Mouse (Mus musculus): ENCODE measurements around the gene Palm3.

DNA sequence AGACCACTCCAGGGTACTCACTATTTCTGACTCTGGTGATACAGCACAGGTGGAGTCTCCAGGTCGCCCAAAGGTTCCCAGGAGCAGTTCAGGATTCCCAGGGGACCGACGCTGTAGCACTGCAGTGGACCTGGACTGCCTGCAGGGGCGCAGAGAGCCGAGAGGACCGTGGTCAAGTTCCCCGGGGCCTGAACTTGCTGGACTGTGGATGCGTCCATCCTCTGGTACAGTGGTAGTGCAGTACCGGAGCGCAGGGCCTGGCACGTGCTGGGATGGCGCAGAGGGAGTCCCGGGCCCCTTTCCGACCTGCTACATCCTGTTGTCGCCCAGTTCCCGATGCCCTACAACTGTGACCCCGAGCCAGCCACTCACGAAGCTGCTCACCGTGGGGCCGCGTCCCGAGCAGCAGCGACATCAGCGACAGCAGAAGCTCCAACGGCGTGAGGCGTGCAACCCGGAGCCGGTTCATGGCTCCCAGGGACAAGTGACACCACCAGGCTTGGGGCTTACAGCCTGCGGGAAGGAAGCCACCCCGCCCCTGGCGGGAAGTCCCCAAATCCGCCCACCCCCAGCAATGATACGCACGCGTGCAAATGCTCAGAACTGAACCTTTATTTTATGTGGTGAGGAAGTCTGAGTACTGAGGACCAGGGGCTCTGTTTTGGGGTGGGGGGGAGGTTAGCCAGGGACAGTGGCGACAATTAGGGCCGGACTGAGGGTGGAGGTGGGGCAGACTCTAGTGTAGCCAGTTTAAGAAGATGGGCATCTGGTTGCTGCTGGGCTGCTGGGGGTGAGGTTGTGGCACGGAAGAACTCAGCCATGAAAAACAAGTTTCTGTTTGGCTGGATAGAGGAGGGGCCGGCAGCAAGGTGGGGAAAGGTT lies 21.0 kb downstream of the Palm3 start, which contains the start of gene Il27ra:
- TF ChIP-seq CTCF (IDR thresholded peaks at IDR 0.05; ENCODE audit: low read depth), result peak; percentile 78
- TF ChIP-seq EP300 (IDR thresholded peaks at IDR 0.05; ENCODE audit: low read depth), result no peak

Data from liver, embryonic 14.5 days (tissue).